Mouse (Mus musculus): ENCODE measurements around the gene Zfp385b. TPM values are rescaled to one million over a fixed set of nuclear protein-coding genes. Genes with fewer than 3 reads are reported as not detected.

Zfp385b gene
- polyA plus RNA-seq, 1 experiment from 2014 or later = 8.3 TPM

DNA sequence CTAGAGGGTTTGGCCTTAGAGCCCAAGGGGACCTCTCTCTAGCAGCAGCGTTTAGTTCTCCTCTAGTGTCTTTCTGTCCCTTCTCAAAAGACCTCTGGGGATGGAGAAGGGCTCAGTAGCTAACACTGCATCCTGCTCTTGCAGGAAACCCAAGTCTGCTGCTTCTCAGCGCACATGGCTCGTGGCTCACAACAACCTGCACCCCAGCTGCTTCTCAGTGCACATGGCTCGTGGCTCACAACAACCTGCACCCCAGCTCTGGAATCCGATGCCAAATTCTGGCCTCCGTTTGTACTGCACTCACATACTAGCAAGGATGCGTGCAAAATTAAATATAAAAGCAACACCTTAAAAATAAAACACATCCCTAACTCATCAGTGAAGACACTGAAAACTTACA lies 92.6 kb downstream of the Zfp385b start:
- no peak overlapping the region for H3K4me3 ChIP-seq
- no peaks in the 10 kb centered on the region for H3K36me3 ChIP-seq
- H3K27me3 ChIP-seq = no peaks in the 10 kb centered on the region
- H3K9ac ChIP-seq (replicated peaks) = no peak overlapping the region
- no peak overlapping the region for H3K27ac ChIP-seq (replicated peaks)
- no peak overlapping the region for H3K4me2 ChIP-seq (replicated peaks)
- H3K4me1 ChIP-seq = no peaks in the 10 kb centered on the region
- no peak for ATAC-seq (replicated peaks)
- H3K9me3 ChIP-seq = no peaks in the 10 kb centered on the region
- 87% methylated on average over 7 of the region's 7 CpGs for WGBS

- no peak overlapping the region for H3K4me3 ChIP-seq
- no peaks in the 10 kb centered on the region for H3K4me1 ChIP-seq
- H3K4me2 ChIP-seq (replicated peaks) = no peak overlapping the region
- 84% methylated on average over 4 of the region's 4 CpGs for WGBS
- H3K27ac ChIP-seq (replicated peaks) = no peak overlapping the region
- H3K36me3 ChIP-seq = no peaks in the 10 kb centered on the region
- no peaks in the 10 kb centered on the region for H3K27me3 ChIP-seq
- H3K9me3 ChIP-seq = no peaks in the 10 kb centered on the region
- no peak overlapping the region for H3K9ac ChIP-seq (replicated peaks)
- no peak for ATAC-seq (replicated peaks)
Measured at GRCm38 (mm10) chr2:77720806-77721205, 98.6 kb downstream of the Zfp385b start.

DNA sequence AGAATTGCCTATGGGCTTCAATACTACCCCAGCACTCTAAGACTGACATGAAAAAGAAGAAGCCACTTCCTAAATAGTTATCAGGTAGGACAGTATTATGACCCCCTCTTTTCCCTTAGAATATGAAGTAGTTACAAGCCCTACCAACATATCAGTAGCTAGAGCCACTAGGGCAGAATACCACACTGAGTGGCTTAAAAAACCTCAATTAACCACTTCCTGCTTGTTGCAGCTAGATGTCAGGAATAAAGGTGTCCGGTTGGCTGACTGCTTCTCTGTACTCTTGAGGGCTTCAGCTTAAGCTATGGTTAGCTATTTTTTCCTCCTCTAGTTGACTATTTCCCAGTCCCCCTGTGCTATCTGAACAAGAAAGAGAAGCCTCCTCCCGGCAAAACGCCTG lies 103.1 kb downstream of the Zfp385b start:
- no peaks in the 10 kb centered on the region for H3K9me3 ChIP-seq
- H3K27me3 ChIP-seq = no peaks in the 10 kb centered on the region
- H3K4me1 ChIP-seq = no peaks in the 10 kb centered on the region
- 91% methylated on average over 3 of the region's 3 CpGs for WGBS
- H3K27ac ChIP-seq (replicated peaks) = no peak overlapping the region
- H3K4me3 ChIP-seq = no peak overlapping the region
- H3K36me3 ChIP-seq = no peaks in the 10 kb centered on the region
- H3K4me2 ChIP-seq (replicated peaks) = no peak overlapping the region
- no peak overlapping the region for H3K9ac ChIP-seq (replicated peaks)
- ATAC-seq (replicated peaks) = no peak

DNA sequence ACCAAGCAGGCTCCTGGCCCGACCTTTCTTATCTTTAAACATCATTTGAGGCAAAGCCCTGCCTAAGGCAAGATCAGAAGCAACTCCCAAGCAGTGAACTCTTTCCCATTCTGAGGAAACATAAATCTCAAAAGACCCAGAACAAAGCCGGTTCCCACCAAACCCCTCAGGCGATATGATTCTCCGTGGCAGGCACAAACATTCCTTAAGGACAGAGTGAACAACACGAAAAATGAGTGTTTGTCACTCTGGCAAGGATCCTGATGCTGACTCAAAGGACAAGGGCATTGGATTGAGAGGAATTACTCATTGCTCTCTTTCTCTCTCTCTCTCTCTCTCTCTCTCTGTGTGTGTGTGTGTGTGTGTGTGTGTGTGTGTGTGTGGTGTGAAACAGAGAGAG lies 105.6 kb downstream of the Zfp385b start:
- Histone ChIP-seq H3K4me3 (no peak overlapping the region), H3K9me3 (no peaks in the 10 kb centered on the region), H3K27me3 (no peaks in the 10 kb centered on the region), H3K4me1 (peaks cover 3% of the 10 kb centered on the region; the same call in 1 of the 2 replicates), H3K36me3 (no peaks in the 10 kb centered on the region), H3K9ac (replicated peaks) (no peak overlapping the region), H3K4me2 (replicated peaks) (no peak overlapping the region), H3K27ac (replicated peaks) (no peak overlapping the region)
- 71% methylated on average over 5 of the region's 5 CpGs for WGBS
- ATAC-seq (replicated peaks) = no peak

DNA sequence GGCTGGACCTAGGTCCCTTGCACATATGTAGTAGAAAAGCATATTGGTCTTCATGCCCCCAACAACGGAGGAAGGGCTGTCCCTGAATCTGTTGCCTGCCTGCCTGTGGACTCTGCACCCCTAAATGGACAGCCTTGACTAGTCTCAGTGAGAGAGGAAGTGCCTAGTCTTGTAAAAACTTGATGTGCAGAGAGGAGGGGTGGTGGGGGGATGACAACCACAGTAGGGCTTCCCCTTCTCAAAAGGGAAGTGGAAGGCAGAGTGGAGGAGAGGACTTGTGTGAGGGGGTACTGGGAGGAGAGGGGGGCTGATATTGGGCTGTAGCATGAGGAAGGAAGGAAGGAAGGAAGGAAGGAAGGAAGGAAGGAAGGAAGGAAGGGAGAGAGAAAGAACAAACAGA lies 107.7 kb downstream of the Zfp385b start:
- Histone ChIP-seq H3K9me3 (no peaks in the 10 kb centered on the region), H3K4me2 (replicated peaks) (no peak overlapping the region), H3K9ac (replicated peaks) (no peak overlapping the region), H3K27me3 (no peaks in the 10 kb centered on the region), H3K4me1 (peaks cover 4% of the 10 kb centered on the region; the same call in 1 of the 2 replicates), H3K36me3 (no peaks in the 10 kb centered on the region), H3K27ac (replicated peaks) (no peak overlapping the region), H3K4me3 (no peak overlapping the region)
- no peak for ATAC-seq (replicated peaks)
- 88% methylated on average over 1 of the region's 1 CpGs for WGBS

GRCm38 (mm10) chr2:77709206-77709794 lies 110.1 kb downstream of the Zfp385b start:
- peak; percentile 76 for ATAC-seq (replicated peaks)
- H3K4me3 ChIP-seq = no peak overlapping the region
- WGBS = 28% methylated on average over 7 of the region's 7 CpGs

DNA sequence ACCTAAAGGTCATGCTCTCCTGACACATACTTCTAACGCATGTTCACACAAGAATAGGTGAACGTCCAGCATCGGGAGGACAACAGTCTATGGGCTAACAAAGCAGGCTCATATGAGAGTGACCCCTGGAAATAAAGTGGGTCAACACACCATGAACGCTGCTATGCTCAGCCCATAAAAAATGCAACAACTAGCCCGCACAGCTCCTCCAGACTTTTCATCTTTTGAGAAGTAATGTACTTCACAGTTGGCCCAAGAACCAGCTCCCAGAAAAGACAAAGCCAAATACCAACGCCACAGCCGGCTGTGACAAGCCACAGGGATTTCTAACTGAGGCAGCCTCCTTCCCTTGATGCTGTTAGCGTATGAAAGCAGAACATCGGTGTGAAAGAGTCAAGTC lies 112.3 kb downstream of the Zfp385b start:
- no peaks in the 10 kb centered on the region for H3K9me3 ChIP-seq
- no peak overlapping the region for H3K4me2 ChIP-seq (replicated peaks)
- peaks cover 15% of the 10 kb centered on the region for H3K4me1 ChIP-seq
- H3K36me3 ChIP-seq = no peaks in the 10 kb centered on the region
- H3K4me3 ChIP-seq = no peak overlapping the region
- ATAC-seq (replicated peaks) = no peak
- H3K27ac ChIP-seq (replicated peaks) = no peak overlapping the region
- WGBS = 53% methylated on average over 9 of the region's 9 CpGs
- no peaks in the 10 kb centered on the region for H3K27me3 ChIP-seq
- H3K9ac ChIP-seq (replicated peaks) = no peak overlapping the region

More at GRCm38 (mm10) chr2:77709206-77709794, 110.1 kb downstream of the Zfp385b start:
- H3K9me3 ChIP-seq = no peaks in the 10 kb centered on the region
- no peak overlapping the region for H3K27ac ChIP-seq (replicated peaks)
- no peak overlapping the region for H3K9ac ChIP-seq (replicated peaks)
- H3K4me2 ChIP-seq (replicated peaks) = peak overlapping the region; percentile 37
- H3K36me3 ChIP-seq = no peaks in the 10 kb centered on the region
- H3K27me3 ChIP-seq = no peaks in the 10 kb centered on the region
- H3K4me1 ChIP-seq = peaks cover 4% of the 10 kb centered on the region; the same call in 1 of the 2 replicates

GRCm38 (mm10) chr2:77705476-77705875 lies 114.0 kb downstream of the Zfp385b start:
- Histone ChIP-seq H3K36me3 (no peaks in the 10 kb centered on the region), H3K27ac (replicated peaks) (no peak overlapping the region), H3K9me3 (no peaks in the 10 kb centered on the region), H3K27me3 (no peaks in the 10 kb centered on the region), H3K4me2 (replicated peaks) (no peak overlapping the region), H3K9ac (replicated peaks) (no peak overlapping the region), H3K4me3 (no peak overlapping the region), H3K4me1 (peaks cover 22% of the 10 kb centered on the region)
- WGBS = 77% methylated on average over 2 of the region's 2 CpGs
- ATAC-seq (replicated peaks) = no peak

DNA sequence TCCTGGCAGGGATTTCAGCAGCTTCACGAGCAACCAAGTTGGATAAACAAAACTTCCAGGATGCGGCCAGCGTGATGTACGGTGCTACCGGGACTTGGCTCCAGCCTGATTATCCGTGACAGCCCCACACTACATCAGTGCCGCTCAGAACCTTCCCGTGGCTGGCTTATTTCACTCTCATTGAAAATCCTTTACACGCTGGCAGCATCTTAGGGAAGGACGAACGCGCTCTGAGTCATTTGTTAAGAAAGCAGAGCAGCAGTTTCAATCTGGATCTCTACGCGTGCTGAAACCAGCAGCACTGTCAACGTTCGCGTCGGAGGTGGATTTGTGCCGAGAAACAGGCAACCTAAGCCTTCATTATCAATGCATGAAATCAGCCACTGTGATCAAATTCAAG lies 116.4 kb downstream of the Zfp385b start:
- Histone ChIP-seq H3K9me3 (no peaks in the 10 kb centered on the region), H3K4me3 (peak overlapping the region; percentile 40), H3K27me3 (no peaks in the 10 kb centered on the region), H3K4me2 (replicated peaks) (peak overlapping the region; percentile 49), H3K27ac (replicated peaks) (peak overlapping the region; percentile 60), H3K36me3 (no peaks in the 10 kb centered on the region), H3K4me1 (peaks cover 19% of the 10 kb centered on the region), H3K9ac (replicated peaks) (peak overlapping the region; percentile 42)
- peak; percentile 66 for ATAC-seq (replicated peaks)
- 24% methylated on average over 19 of the region's 19 CpGs for WGBS

DNA sequence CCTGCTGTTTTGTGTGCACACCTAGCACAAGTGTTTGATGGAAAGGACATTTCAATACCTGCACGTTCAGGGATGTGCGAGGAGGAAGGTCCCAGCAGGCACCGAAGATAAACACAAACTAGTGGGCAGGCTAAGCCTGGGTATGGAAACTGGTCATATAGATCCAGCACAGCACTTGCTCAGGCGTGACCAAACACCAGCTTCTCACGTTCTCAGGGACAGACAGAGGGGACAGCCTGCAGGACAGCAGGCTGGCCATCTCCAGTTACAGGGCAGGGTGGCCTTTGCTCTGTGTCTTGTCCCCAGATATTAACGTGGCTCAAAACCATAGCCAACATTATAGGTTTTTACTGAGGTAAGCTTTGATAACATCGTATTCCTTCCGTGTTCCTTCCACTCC lies 128.3 kb downstream of the Zfp385b start:
- WGBS = 77% methylated on average over 8 of the region's 8 CpGs
- no peak overlapping the region for H3K9ac ChIP-seq (replicated peaks)
- no peak for ATAC-seq (replicated peaks)

GRCm38 (mm10) chr2:77690316-77690715 lies 129.1 kb downstream of the Zfp385b start:
- Histone ChIP-seq H3K27ac (replicated peaks) (no peak overlapping the region), H3K4me2 (replicated peaks) (no peak overlapping the region), H3K4me1 (no peaks in the 10 kb centered on the region), H3K27me3 (no peaks in the 10 kb centered on the region), H3K9me3 (no peaks in the 10 kb centered on the region), H3K36me3 (no peaks in the 10 kb centered on the region), H3K9ac (replicated peaks) (no peak overlapping the region), H3K4me3 (no peak overlapping the region)
- WGBS = 79% methylated on average over 8 of the region's 8 CpGs
- no peak for ATAC-seq (replicated peaks)

More for the DNA sequence above, 128.3 kb downstream of the Zfp385b start:
- Histone ChIP-seq H3K27ac (replicated peaks) (no peak overlapping the region), H3K36me3 (no peaks in the 10 kb centered on the region), H3K9me3 (no peaks in the 10 kb centered on the region), H3K4me2 (replicated peaks) (no peak overlapping the region), H3K4me1 (no peaks in the 10 kb centered on the region), H3K4me3 (no peak overlapping the region), H3K27me3 (no peaks in the 10 kb centered on the region)

DNA sequence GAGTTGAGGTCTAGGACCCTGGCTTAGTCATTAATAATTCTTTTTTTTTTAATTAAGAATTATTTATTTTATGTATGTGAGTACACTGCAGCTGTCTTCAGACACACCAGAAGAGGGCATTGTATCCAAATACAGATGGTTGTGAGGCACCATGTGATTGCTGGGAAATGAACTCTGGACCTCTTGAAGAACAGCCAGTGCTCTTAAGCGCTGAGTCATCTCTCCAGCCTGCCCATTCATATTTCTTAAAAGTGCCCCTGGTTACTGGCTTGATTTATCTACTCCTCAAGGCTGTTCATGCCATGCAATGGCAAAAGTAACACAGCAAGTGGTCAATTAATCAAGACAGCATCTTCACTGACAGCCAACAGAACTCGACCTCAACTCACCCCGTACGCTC lies 130.8 kb downstream of the Zfp385b start:
- Histone ChIP-seq H3K9me3 (no peaks in the 10 kb centered on the region), H3K4me2 (replicated peaks) (no peak overlapping the region), H3K27me3 (no peaks in the 10 kb centered on the region), H3K4me1 (no peaks in the 10 kb centered on the region), H3K36me3 (no peaks in the 10 kb centered on the region), H3K9ac (replicated peaks) (no peak overlapping the region), H3K4me3 (no peak overlapping the region), H3K27ac (replicated peaks) (no peak overlapping the region)
- WGBS = 98% methylated on average over 4 of the region's 4 CpGs
- no peak for ATAC-seq (replicated peaks)

DNA sequence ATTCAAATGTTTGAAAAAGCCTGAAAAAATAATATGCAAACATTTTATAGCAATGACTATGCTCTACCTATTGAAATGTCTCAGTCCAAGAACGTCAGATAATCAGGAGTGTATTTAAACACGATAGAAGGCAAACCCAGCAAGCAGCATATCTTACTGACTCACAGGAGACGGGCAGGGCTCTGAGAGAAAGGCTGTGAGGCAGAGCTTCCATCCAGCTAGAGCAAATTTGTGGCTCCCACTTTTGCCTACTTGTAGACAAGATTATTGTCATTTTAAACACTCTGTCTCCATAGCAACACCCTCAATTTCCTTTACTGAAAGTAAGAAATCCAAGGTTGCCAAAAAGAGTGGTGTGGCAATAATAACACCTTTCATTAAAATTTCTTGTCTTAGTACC lies 135.4 kb downstream of the Zfp385b start:
- ATAC-seq (replicated peaks) = no peak
- Histone ChIP-seq H3K4me1 (no peaks in the 10 kb centered on the region), H3K27me3 (no peaks in the 10 kb centered on the region), H3K9me3 (no peaks in the 10 kb centered on the region), H3K36me3 (no peaks in the 10 kb centered on the region), H3K4me3 (no peak overlapping the region), H3K4me2 (replicated peaks) (no peak overlapping the region), H3K27ac (replicated peaks) (no peak overlapping the region), H3K9ac (replicated peaks) (no peak overlapping the region)
- WGBS = 72% methylated on average over 3 of the region's 3 CpGs

Data from forebrain, embryonic 15.5 days (tissue).